Mouse (Mus musculus) c-Kit-positive CD71-positive TER-119-positive erythroid progenitor cells, embryonic 14.5 days (primary cell): Measurements from ENCODE around the gene Ppard.
"Not testable (repeated sequence)": the region's sequence is repeated elsewhere in the genome, so short reads cannot be mapped to it uniquely, and the experiment has no call there.

Experiments used
- DNase-seq: peaks from one replicate; pipeline ENCODE4 v3.0.0-alpha.2; 2013; ENCODE audit warnings: low spot score

Ppard gene

GRCm38 (mm10) chr17:28315611-28316160 is 83.2 kb downstream of the Ppard start:
- no peak for DNase-seq

- DNase-seq: no peak
Measured at GRCm38 (mm10) chr17:28316476-28316875, 84.0 kb downstream of the Ppard start.

GRCm38 (mm10) chr17:28317091-28317490 is 84.6 kb downstream of the Ppard start:
- DNase-seq: no peak

- peak; percentile 56 for DNase-seq
Measured at GRCm38 (mm10) chr17:28317725-28318124, 85.2 kb downstream of the Ppard start.

GRCm38 (mm10) chr17:28321700-28322099 is 89.2 kb downstream of the Ppard start:
- DNase-seq: no peak

GRCm38 (mm10) chr17:28323786-28324185 is 91.3 kb downstream of the Ppard start:
- DNase-seq: no peak

GRCm38 (mm10) chr17:28324416-28324815 is 91.9 kb downstream of the Ppard start:
- not testable (repeated sequence) for DNase-seq

GRCm38 (mm10) chr17:28325751-28326150 is 93.3 kb downstream of the Ppard start:
- no peak for DNase-seq

GRCm38 (mm10) chr17:28326951-28327350 is 94.5 kb downstream of the Ppard start:
- no peak for DNase-seq

GRCm38 (mm10) chr17:28327673-28328325 is 95.3 kb downstream of the Ppard start:
- DNase-seq: no peak

GRCm38 (mm10) chr17:28328366-28328928 is 95.9 kb downstream of the Ppard start, which contains the start of gene Rpl10a:
TSS of gene Rpl10a (plus strand) at chr17:28328471.
- peak; percentile 94 for DNase-seq

- no peak for DNase-seq
Measured at GRCm38 (mm10) chr17:28328946-28329345, 96.4 kb downstream of the Ppard start.

GRCm38 (mm10) chr17:28329503-28330231 is 97.2 kb downstream of the Ppard start:
- no peak for DNase-seq

GRCm38 (mm10) chr17:28330232-28330546 is 97.7 kb downstream of the Ppard start:
- DNase-seq: no peak

GRCm38 (mm10) chr17:28330590-28330989 is 98.1 kb downstream of the Ppard start:
- not testable (repeated sequence) for DNase-seq

GRCm38 (mm10) chr17:28331241-28332112 is 99.0 kb downstream of the Ppard start:
- no peak for DNase-seq

- DNase-seq: no peak
Measured at GRCm38 (mm10) chr17:28332113-28332914, 99.8 kb downstream of the Ppard start.

GRCm38 (mm10) chr17:28332915-28333546 is 100.5 kb downstream of the Ppard start:
- no peak for DNase-seq

GRCm38 (mm10) chr17:28335267-28335666 is 102.8 kb downstream of the Ppard start:
- no peak for DNase-seq

GRCm38 (mm10) chr17:28337547-28337946 is 105.0 kb downstream of the Ppard start:
- no peak for DNase-seq

GRCm38 (mm10) chr17:28340578-28340977 is 108.1 kb downstream of the Ppard start:
- DNase-seq: no peak
